Mouse (Mus musculus) urinary bladder, postnatal 4 days (tissue): ENCODE measurements around the gene H60b.
"Not testable (repeated sequence)": the region's sequence is repeated elsewhere in the genome, so short reads cannot be mapped to it uniquely, and the experiment has no call there.

ENCODE experiments used
- DNase-seq, 2 experiments: peaks; one replicate each; pipeline ENCODE4 v3.0.0; 2021 to 2022; ENCODE audit warnings: low spot score in 2 of 2

H60b gene

DNA sequence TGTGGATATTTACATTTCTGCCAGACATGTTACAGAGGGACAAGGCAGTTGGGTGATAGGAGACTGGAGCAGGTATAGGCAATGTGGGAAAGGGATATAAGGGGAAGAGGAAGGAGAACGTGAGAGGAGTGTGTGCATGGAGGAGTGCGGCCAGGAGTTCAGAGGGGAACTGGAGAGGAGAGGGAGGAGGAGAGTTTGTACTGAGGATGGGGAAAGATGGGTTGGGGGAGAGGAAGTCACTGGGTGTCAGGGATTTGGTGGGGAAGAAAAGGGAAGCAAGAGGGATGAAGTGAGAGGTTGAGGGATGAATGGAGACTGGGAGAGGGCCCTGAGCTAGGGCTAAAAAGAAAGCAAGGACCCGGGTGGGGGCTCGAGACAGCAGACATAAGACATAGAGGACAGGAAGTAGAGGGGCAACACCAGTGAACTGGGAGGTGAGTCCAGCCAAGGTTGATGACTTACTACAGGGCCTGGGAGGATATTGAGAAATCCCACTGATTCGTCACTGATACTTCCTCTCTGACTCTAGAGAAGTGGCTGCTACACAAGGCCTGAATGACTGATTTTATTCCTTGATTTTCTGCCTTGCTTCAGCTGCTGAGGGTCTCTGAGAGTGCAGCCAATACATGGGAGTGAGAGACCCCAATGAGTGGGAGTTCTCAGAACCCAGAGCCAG, 7.1 kb downstream of the H60b start:
- not testable (repeated sequence) for DNase-seq

DNA sequence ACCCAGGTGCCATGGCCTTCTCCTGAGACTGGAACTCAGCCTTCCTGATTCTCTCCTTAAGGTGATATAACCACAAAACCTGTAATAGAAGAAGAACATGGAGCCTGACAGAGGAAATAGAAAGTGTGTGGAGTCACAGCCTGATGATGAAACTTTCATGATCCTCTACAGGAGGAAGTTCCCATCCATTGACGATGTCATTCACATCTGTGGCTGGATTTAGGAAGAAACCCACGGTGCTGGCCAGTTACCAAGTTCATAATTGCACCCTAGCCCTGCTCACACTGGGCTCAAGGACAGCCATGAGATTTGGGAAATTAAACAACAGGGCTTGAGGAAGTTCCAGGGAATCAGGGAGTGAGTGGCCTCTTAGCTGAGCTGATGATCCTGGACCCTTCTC, 7.6 kb downstream of the H60b start:
- not testable (repeated sequence) for DNase-seq

DNA sequence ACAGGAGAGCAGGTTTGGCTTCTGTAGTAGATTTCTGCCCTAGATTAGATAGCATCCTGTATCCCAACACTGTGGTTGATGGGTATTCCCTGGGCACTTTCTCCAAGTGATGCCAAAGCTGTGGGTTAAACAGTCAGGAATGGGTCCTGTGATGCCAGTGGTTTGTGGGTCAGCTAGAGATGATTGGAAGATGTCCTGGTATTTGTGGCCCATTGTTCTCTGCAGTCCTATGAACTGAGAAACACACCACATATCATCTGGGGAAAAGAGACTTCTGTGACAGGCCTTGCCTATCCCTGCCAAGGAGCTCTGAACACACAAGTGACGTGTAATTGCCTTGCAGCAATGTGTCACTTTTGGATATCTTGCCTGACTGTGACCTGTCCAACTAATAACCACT, 8.7 kb downstream of the H60b start:
- DNase-seq = not testable (repeated sequence)

DNA sequence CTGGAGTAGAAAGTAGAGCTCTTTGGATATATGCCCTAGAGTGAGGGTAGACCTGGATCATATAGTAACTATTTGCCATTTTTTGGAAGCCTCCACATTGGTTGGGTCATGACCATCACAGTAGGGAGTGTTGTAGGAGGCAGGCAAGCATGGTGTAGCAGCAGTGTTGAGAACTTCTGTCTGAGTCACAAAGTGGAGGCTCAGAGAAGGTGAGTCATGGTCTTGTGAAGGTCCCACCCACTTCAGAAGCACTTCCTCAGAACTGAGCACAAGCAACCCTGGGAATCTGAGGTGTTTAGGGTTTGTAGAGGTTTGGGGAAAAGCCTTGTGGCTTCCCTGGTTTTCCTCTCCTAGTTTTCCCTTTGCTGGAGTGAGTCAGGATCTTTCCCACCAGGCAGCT, 10.7 kb downstream of the H60b start:
- not testable (repeated sequence) for DNase-seq

DNA sequence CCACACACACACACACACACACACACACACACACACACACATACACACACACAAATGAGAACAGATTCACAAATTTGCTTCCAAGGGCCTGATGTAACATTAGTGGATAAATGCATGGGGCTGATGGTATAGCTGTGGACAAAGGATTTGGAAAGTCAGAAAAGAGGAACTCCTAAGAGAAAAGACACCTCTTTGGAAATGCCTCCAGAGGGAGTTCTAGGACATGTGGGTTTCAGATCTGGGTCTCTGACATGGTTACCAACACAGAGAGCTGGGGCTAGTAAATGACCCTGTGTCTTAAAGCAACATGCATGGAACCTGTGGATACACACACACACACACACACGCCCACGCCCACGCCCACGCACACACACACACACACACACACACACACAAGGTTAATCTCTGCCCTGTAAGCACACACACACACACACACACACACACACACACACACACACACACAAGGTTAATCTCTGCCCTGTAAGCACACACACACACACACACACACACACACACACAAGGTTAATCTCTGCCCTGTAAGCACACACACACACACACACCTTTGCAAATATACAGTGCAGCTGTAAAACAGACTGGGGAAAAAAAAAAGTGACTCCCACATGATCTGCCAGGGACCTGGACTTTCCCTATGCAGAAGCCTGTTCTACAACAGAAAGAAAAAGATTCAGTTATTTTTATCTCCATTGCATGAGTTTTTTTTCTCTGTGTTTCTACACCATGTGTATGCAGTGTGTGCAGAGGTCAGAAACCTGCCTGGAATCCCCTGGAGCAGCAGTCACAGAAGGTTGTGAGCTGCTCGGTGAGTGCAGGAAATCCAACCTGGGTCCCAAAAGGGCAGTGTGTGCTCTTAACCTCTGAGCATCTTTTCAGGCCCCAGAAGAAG, 14.3 kb downstream of the H60b start:
- DNase-seq = not testable (repeated sequence)

DNA sequence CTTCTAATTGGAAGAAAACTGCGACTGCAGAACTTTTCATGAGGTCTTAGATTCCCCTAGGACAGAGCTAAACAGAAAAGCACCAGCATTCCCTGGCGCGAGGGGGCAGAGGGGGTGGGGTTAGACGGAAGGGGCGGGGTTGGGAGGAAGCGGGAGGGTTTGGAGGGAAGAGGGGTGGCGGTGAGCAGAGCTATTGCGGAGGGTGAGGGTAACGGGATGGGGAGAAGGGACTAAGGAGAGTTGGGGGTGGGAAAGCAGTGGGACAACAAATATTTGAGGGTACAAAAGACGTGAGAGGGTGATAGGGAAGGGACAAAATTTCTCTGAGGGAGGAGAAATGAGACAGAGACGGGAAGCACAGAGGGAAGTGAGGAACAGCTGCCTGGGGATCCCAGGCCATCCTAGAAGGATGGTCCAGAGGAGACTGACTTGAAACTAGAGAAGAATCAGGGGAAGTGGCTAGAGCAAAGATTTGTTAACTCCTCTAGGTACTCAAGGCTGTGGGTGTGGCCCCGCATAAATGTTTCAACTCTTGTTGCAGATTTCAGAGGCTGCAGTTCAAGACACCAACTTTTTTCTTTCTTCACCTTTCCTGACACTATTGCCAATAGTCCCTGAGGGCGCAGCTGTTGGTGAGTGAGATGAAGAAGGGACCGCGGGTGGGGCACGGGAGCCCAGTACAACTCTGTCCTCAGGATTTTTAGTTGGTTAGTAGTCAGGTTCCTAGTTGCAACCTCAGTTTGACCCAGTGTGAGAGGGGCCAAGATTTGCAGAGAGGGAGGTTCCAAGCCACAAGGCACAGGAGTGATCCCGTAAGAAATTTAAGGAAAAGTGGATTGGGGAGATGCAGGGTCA, 15.2 kb downstream of the H60b start:
- DNase-seq = not testable (repeated sequence)

DNA sequence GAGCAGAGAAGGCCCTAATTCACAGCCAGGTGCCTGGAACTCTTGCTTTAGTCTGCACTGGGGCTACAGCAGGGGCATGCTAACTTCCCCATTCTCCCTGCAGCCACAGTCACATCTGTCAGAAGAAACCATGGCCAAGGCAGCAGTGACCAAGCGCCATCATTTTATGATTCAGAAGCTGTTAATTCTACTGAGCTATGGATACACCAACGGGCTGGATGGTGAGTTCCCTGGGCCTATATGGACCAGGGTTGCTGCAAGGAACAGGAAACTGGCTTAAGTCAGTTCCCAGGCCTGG, 15.8 kb downstream of the H60b start:
- not testable (repeated sequence) for DNase-seq

DNA sequence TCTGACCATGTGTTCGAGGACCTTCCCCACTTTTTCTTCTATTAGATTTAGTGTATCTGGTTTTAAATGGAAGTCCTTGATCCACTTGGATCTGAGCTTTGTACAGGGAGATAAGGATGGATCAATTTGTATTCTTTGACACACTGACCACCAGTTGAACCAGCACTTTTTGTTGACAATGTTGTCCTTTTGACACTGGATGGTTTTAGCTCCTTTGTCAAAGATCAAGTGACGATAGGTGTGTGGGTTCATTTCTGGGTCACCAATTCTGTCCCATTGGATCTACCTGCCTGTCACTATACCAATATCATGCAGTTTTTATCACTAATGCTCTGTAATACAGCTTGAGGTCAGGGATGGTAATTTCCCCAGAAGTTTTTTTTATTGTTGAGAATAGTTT, 18.1 kb downstream of the H60b start:
- not testable (repeated sequence) for DNase-seq

DNA sequence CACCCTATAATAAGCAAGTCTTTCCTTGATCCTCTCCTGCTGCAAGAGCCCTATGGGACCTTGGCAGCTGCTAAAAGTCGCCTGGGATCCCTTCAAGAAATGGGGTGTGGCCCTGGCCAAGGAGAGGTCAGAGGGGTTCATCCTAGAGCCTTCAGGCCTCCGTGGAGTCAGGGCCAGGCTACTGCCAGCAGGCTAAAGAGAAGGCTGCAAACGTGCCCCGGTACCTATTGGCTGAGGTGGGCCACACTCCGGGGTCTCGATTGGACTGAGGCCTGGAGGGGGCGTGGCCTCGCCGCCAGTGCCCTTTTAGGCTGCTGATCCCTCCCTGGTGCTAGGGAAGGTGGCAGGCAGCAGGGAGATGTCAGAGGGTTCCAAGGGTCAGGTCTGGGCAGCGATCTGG, 32.6 kb downstream of the H60b start:
- DNase-seq = not testable (repeated sequence)

DNA sequence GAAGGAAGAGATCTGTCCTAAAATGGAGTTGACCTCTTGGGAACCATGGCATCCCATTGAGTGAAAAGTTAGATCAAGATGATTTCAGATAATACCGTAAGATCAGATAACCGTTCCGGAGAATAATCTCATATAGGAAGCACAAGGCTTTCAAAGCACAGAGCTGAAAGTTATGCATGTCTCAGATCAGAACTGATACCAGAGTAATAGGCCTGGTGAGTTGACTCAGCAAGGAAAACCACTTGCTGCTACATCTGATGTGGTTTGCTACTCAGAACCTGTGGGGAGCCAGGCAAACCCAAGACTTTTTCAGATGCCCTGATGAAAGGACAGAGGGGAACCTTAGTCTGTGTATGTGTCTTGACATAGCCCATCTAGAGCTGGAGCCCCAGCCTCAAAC, 43.0 kb downstream of the H60b start:
- DNase-seq = not testable (repeated sequence)

DNA sequence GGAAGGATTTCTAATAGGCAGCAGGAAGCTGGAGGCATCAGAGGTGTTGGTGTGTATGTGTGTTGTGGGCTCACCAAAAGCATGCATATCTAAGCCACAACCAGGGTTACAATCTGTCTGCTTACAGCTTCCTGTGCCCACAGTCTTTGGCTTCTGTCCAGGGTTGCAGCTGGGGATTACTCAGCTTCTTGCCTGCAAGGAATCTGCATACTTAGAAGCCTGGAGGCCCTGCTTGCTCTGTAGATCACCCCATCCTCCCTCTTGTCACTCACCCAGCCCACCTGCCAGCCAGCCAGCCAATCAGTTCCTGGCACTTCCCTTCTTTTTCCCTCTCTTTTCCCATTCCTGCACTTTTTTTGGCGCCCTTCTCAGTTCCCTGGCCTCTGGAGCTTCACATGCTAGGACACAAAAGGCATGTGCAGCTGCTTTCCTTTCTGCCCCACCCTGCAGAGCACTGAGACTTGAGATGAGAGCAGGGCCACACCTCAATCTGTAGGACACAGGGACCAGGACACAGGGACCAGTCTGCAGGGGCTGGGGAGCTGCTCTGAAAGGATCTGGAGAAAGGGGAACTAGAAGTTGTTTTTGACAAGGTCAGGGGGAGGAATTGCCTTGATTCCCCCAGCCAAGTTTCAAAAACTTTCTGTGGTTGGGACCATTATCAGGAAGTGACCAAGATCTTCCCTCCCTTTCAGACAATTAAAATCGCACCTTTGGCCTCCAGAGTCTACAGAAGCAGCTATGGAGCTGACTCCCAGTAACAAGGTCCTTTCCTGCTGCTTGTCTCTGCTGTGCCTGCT, 44.6 kb downstream of the H60b start:
- not testable (repeated sequence) for DNase-seq

DNA sequence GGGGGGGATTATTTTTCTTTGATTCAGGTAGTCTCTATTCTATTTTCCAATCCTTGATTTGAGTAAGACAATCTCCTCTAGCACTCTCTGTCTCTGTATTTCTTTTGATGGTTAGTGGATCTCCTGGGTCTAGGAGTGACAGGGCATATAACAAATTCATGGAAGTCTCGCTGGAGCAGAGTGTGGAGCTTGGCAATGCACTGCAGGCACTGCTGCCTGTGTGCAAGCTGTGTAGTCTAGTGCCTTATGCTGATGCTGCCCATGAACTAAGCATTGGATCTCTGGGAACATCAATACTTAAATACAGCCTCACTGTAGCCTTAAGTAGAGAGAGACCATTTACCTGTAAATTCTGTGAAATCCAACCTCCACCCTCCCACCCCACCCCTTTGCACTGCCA, 48.1 kb downstream of the H60b start:
- not testable (repeated sequence) for DNase-seq

DNA sequence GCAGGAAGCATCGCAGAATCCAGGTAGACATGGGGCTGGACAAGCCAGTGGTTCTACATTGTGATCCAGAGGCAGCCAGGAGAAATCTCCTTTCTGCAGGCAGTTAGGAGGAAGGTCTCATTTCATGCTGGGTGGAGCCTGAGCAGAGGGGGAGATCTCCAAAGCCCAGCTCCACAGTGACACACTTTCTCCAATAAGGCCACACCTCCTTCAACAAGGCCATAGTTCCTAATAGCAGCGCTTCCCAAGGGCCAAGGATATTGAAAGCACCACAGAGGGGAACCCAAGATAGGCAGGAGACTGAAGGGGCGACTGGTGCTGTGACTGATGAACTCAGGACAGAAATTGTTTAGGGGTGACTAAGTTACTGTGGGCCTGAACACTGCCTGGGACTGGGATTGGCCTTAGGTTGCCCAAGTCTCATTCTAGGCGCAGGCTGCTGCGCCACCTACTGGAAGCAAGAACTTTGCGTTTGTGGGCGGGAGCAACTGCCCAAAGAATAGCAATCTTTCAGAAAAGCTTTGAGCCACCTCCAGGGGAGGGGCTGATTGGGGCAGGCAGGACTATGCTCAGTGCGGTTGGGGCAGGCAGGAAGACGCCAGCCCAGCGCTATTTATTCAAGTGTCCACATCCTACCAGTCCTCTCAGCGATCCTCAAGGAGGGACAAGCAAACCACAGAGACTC, 53.8 kb downstream of the H60b start:
- DNase-seq = peak; percentile 36 to 60

DNA sequence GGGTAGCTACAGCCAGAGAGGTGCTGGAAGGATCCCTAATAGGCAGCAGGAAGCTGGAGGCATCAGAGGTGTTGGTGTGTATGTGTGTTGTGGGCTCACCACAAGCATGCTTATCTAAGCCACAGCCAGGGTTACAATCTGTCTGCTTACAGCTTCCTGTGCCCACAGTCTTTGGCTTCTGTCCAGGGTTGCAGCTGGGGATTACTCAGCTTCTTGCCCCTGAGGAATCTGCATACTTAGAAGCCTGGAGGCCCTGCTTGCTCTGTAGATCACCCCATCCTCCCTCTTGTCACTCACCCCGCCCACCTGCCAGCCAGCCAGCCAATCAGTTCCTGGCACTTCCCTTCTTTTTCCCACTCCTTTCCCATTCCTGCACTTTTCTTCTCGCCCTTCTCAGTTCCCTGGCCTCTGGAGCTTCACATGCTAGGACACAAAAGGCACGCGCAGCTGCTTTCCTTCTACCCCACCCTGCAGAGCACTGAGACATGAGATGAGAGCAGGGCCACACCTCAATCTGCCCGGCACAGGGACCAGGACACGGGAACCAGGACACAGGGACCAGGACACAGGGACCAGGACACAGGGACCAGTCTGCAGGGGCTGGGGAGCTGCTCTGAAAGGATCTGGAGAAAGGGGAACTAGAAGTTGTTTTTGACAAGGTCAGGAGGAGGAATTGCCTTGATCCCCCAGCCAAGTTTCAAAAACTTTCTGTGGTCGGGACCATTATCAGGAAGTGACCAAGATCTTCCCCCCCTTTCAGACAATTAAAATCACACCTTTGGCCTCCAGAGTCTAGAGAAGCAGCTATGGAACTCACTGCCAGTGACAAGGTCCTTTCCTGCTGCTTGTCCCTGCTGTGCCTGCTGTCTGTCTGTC, 65.3 kb downstream of the H60b start:
- peak in 1 of 2 experiments; percentile 17 for DNase-seq

DNA sequence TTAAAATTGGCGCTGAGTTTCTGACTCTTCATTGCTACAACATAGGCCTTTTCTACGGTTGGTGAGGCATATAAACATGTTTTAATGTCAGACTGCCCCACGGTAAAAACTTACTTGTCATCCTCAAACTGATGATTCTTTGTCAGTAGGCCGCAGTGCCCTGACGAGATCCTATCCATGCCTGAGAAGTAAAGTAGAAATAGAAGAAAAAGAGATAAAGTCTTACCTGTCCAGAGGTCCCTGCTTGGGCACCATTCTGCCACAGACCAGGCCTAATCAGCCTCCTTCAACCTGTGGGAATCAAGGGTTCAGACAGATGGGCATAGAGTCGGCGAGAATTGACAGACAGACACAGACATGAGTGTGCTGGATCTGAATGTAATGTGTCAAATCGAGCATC, 106.7 kb downstream of the H60b start:
- no peak for DNase-seq

DNA sequence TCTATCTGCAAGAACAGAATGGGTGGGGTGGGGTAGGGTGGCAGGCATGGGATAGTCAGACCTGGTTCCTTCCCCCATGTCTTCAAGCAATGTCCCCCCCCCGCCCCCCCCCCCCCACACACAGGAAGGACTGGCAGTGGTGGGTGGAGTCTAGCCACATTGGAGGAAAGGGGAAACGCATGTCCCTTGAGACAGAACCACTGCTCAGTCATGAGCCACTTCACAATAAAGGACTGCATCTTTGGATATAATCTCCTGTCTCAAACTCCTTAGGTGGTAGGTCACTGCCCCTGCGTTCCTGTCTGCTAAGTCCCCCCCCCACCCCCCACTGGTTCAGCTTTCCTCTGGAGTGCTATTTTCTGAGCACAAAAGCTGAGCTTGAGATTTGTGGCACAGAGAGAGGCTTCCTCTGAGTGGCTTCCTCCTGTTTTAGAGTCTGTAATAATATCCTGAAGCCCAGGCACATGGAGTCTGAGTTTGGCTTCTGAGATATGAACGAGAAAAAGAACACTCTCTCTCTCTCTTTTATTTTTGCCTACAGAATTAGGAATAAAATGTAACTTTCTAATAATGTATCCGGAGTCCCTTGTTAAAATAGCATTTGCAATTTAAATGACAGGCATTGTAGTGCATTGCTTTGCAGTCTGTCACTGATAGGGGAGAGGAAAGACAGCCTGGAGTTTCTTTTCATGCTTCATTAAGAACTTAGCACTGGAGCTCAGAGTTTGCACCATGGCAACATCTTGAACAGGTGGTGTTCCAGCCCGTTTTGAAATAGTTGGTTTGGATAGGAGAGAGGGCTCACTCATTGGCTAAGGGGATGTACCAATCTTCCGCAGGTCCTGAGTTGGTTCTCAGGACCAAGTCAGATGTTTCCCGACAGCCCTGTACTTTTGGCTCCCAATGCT, 112.7 kb downstream of the H60b start:
- not testable (repeated sequence) for DNase-seq

DNA sequence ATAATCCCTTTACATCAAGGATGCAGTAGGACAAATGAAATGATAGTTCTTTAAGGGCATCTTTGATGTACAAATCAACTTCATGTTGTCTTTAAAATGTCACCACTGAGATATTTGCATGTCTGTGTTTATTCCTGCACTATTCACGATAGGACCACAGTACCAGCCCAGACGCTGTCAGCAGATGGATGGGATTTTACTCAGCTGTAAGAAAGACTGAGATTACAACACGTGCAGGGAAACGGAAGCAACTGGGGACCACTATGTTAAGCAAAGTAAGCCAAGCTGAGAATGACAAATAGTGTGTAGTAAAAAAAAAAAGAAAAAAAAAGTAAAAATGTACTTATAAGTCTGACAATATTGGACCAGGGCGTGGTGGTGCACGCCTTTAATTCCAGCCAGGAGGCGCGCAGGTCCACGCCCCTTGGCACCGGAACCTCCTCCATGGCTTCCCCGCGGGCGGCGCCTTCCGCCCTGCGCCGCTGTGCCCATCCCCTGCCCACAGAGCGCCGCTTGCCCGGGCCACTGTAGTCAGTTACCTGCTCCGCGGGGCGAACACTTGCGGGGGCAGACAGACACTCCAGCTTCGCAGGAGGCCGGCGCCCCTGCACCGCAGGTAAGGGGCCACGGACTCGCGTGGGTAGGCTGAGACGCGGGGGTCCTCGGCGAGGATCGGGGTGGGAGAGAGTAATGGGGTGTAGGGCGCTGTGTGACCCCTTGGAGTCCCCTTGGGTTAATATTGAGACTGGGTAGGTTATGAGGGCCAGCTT, 114.7 kb downstream of the H60b start:
- not testable (repeated sequence) for DNase-seq
